Mouse (Mus musculus): ENCODE measurements at regions not wholly inside any gene's neighbourhood (a gene's known extent, or its start where the extent isn't known, plus 50 kb on each side); places are given as distances from the start of the nearest gene placed in this dataset.

DNA sequence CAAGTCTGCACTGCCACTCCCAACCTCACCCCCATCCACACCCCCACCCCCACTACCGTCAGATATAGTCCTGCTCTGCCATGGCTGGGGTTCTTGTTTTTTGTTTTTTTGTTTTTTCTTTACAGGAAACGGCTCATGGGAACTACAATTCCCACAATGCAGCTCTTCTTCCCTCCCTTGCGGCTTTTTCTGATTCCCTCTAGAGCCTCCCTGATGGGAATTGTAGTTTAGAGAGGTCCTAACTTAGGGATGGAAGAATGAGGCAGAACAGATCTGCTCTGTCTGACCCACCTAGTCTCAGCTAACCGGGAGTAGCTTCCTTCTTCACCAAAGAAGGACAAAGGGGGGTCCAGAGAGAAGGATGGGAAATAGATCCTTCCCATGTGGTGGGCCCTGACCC, 98.7 kb upstream of the Mvb12b start:
- DNase-seq (ENCODE audit: extremely low spot score in 1 of 2, low spot score in 1 of 2): no peak

DNA sequence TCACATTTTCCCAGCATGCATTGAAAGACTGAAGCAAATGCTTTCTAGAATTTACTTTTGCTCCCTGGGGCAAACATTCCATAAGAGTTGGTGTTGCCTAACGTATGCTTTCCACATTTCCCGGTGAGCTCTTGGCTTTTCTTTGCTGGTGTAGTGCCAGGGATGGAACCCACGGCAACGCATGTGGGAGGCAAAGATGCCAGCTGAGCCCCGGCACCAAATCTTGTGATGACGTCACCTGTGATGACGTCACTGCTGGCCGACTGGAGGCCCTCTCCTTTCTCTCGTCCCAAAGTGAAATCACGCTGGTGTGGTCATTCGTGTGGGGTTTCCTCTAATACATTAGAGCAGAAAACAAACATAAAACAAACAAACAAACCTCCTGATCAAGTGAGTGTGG, 97.6 kb upstream of the Mvb12b start:
- DNase-seq (ENCODE audit: extremely low spot score in 1 of 2, low spot score in 1 of 2): no peak

DNA sequence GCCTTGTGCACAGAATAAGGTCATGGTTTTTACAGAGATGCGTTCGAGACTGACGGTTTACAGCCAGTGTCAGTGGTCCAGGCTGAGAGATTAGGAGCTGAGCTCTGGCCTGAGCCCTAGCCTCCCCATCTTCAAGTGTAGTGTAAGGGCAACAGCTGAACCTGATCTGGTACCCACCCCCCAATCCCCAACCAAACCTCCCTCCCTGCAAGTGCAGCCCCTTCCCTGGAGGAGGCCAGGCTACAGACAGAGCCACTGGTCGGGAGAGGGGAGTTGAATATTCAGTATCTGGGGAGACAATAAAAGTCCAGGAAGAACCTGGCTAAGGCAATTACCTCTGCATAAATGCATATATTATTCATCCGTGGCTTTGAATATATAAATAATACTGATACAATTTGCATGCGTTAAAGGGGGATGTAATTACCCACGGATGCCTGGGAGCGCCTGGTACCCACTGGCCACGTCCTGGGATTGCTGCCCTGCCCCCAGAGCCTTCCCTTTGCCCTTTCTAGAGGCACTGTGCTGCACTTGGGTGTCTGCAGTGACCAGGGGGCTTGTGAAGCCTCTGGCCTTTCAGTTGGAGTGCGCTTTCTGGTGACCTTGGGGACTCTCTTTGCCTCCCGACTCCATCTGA, 95.5 kb upstream of the Mvb12b start:
- no peak for DNase-seq (ENCODE audit: extremely low spot score in 1 of 2, low spot score in 1 of 2)

DNA sequence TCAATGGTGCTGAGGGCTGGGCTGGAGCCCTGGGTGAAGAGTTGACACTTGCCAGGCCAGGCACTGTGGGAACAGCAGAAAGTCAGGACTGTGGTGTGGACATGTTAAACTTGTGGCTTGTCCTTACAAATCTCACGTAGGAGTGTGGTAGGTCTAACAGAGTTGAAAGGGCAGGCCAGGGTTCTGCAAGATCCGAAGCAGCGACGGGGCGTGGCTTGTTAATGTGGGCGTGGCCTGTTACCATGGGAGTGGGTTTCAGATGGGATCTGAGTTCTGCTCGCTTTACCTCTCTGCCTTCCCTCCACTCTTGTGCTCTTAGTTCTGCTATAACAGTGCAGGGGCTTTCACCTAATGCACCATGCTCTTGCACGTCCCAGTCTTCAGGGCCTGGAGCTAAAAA, 94.2 kb upstream of the Mvb12b start:
- no peak for DNase-seq (ENCODE audit: extremely low spot score in 1 of 2, low spot score in 1 of 2)

DNA sequence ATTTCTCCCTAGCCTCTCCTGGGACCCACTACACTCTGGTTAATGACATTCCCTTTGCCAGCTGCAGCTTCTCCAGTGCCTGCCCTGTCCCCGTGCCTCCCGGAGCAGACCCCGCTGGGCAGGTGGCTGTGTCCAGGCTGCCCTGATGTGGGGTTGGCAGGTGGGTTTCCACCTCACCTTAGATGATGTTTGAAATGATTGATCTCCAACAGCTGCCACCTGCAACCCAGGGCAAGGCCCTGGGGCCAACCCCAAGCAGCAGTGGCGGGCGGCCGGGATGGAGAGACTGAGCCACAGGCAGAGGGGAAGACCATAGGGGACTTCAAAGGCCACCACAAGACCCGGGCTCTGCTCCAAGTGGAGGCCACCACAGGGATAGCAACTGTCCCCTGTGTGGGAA, 93.6 kb upstream of the Mvb12b start:
- no peak for DNase-seq (ENCODE audit: extremely low spot score in 1 of 2, low spot score in 1 of 2)

DNA sequence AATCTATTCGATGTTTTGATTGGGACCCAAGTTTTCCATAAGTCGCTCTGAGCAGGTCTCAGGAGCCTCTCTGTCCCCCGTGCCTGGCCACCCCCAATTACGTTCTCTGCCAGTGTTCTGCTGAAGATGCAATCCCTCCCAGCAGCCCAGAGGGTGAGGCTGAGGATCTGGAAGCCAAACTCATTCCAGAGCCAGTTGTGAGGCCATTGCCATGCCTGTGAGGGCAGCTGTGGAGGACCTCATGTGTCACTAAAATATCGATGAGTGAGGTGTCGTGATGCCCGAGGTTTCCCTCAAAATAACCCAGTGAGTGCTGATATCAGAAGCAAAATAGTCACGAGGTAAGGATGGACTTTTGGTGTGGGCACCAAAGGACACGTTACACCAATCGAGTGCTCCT, 93.1 kb upstream of the Mvb12b start:
- DNase-seq (ENCODE audit: extremely low spot score in 1 of 2, low spot score in 1 of 2): no peak

DNA sequence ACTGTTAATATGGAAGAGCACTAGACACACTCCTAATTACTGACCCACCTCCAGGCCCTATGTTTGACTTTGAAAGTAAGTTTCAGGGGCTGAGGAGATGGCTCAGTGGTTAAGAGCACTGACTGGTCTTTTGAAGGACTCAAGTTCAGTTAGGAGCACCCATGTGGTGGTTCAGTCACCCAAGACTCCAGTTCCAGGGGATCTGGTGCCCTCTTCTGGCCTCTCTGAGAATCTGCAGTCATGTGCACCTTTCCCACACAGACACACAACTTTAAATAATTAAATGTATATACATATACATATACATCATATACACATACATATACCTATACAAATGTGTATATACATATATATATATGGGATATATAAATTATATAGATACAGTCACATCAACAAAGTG, 91.5 kb upstream of the Mvb12b start:
- DNase-seq (ENCODE audit: extremely low spot score in 1 of 2, low spot score in 1 of 2): no peak

DNA sequence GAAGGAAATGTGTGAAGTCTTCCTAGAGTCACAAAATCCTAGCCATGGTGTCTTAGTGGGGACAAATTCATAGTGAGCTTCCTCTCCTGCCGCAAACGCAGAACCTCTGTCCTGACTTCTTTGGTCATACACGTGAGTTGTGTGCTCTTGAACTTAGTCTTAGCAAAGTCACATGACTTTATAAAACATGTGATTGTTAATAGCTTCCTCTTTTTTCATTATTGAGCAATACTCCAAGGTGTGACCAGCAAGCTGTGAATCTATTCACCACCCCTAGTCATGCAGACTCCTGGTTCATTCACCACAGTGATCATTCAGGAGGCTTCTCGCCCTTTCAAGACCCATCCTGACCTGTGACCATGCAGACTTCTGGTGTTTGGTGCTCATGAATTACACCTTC, 90.8 kb upstream of the Mvb12b start:
- no peak for DNase-seq (ENCODE audit: extremely low spot score in 1 of 2, low spot score in 1 of 2)

DNA sequence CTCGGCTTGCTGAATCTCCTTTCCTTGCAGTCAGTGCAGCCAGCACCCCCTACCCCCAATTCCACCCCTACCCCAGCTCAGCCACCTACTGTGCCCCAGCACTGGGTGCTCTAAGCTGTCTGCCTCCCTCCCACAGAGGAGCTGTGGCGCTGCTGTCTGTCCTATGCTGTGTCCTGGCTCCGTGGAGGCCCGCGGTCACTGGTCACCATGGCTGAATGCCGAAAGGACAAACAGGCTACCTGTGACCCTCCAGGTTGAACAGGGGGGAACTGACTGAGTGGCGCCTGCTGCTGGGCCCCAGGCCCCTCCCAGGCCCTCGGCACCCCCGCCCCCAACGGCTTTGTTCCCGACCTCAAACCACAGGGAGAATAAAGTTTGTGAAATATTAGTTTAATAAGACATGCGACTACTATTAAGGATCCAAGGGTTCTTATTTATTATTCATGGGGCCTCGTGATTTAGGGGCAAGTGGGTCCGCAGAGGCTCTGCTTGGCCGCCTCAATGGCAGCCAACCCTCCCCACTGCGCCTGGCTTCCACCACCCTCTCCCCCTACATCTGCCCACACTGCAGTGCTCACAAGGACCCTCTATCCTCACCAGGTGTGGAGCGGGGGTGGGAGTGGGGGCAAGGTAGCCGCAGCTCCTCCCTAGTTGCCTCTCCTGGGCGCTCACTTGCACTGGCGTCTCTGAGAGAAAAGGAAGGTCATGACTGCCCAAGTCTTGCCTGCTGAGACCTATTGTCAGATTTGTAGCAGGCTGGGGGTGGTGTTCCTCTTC, 90.0 kb upstream of the Mvb12b start:
- DNase-seq (ENCODE audit: extremely low spot score in 1 of 2, low spot score in 1 of 2): no peak

DNA sequence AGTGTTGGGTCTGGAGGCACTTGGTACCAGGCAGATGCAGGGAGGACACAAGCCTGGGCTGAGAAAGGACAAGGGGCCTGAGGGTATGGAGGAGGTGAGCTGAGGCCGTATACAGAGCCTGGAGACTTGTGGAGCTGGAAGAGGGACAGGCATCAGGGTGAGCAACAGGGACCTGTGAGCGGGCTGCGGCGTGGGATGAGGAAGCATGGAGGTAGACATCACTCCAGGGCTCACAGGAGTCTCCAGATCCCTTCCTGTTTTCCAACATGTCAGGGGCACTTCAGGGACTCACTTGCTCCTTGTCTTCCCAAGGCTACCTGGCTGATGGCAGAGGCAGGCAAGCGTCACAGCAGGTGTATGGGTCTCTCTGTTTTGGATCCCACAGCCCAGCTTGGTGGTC, 89.4 kb upstream of the Mvb12b start:
- no peak for DNase-seq (ENCODE audit: extremely low spot score in 1 of 2, low spot score in 1 of 2)

DNA sequence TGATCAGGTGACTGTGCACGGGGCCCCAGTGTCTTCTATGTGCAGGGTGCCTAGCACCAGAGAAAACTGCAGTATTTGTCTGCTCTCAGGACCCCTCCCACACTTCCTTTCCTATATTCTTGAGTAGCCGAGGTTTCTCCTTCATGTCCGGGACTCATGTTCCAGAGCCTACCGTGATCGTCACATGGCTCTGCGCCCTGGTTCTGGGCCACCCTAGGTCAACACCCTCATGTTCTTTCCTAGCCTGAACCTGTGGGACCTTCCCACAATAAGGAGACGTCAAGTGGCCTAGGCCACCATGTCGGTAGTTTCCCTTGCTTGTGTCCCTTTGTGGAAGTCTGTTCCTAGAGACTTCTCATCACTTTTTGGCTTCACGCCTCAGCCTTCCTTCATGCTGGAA, 88.4 kb upstream of the Mvb12b start:
- no peak for DNase-seq (ENCODE audit: extremely low spot score in 1 of 2, low spot score in 1 of 2)

DNA sequence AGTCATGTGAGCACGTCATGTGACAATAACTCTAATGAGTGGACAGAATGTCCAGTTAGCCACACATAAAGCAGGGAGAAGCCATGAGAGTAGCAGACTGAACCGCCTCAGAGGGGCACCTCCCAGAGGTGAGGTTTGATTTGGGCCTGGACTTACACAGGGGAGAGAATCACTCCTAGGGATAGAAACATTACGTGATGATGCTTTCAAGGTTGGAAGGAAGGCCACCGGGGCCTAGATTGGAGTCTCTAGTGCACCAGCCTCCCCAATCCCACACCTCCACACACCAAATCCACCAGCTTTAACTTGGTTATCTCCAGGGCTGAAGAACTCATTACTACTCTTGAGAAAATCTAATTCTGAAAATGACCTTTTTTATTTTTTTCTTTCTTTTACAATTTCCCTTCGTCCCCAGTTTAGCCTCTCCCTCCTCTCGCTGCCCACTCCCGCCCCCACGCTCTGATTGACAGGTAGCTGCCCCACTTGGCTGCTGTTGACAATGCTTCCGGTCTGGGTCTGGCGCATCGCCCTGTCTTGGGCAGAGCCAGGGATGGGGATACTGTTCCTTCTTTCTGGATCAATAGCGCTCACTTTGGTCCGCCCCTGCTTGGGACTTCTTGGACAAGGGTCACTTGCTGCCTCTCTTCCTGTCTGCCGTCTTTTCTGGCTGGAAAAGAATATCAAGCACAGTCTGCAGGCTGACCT, 87.8 kb upstream of the Mvb12b start:
- peak in 1 of 2 experiments; percentile 35 for DNase-seq (ENCODE audit: extremely low spot score in 1 of 2, low spot score in 1 of 2)

DNA sequence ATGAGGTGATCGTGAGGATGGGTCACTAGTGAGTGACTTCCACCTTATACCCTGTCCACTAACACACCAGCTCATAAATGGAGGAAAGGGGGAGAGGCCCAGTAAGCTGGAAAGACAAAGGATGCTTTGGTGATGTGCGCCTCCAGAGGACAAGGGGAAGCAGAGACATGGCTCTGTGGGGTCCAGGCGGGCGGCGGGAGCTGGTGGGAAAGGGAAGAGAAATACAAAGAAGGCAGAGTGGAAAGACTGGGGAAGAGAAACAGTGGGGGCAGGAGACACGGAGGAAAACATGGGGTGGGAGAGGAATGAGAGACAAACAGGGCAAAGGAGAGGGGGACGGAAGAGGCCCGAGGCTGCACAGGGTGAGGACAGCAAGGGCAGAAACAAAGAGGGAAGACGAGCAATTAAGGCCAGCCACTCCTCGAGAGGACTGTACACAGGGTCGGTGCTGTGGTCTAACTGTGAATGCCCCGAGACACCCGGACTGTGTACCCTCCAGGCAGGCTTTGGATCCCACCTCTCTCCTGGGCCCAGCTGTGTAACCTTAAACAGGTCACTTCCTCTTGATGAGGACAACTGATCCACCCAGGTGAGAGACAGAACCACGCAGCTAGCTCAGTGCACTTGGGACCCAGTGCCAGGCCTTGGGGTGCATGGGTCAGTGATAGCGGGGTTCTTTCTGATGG, 87.1 kb upstream of the Mvb12b start:
- no peak for DNase-seq (ENCODE audit: extremely low spot score in 1 of 2, low spot score in 1 of 2)

DNA sequence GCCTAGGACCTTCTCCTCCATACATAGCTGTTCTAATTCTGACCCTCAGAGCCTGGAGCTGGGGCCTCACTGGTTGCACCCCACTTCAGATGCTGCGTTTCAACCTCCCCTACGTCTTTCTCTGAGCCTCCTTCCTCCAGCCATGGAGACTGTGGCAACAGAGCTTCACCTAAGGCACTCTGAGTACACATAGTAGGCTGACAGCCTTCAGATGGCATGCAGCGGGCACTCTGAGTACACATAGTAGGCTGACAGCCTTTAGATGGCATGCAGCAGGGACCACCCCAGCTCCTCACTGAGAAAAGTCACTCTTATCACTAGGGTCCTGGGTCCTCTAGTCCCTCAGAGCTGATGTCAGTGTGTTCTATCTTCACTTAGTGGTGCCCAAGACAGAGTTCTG, 86.3 kb upstream of the Mvb12b start:
- DNase-seq (ENCODE audit: extremely low spot score in 1 of 2, low spot score in 1 of 2): no peak

DNA sequence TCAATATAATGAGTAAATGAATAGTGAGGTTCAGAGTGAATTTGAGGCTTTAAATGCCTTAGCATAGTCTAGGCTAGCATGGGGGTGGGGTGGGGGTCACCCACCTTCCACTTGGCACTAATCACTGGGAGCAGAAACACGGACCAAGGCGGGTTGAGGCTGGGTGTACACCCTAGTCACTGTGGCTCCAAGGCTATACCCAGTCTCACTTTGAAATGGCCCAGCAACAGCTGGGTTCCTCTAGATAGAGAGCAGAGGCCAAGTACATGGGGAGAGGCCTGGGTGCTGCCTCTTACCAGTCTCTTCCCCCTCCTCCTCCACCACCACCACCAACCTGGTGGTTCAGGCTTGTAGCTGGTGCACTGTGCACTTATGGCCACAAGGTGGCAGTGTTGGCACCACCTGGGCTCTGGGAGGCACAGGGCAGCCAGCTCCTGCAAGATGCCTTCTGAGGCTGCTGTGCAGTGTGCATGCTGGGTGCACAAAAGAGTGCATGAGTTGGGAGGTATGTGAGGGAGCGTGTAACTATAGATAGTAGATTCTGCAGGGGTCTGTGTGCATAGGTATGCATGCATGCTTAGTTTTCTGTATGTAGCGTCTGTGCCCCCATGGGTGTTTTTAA, 85.6 kb upstream of the Mvb12b start:
- peak; percentile 74 to 82 for DNase-seq (ENCODE audit: extremely low spot score in 1 of 2, low spot score in 1 of 2)

DNA sequence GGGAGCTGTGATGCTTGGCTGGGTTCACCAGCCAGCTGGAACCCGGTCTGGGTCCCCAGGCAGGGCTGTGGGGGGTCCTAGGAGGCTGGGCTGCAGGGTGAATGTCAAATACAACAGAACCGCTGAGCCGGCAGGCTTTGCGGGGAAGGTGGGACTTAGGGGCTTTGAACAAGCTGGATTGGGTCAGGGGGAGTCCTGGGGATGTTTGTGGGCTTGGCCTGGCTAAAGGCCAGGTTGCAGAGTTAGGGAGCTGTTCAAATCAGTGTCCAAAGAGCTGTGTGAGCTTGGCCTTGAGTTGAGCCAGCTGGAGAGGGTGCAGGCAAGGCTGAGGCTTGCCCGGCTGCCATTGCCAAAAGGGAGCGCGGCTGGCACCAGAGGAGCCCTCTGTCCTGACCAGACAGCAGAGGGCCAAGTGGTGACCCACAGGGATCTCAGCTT, 79.3 kb upstream of the Mvb12b start:
- peak in 1 of 2 experiments; percentile 19 for DNase-seq (ENCODE audit: extremely low spot score in 1 of 2, low spot score in 1 of 2)

DNA sequence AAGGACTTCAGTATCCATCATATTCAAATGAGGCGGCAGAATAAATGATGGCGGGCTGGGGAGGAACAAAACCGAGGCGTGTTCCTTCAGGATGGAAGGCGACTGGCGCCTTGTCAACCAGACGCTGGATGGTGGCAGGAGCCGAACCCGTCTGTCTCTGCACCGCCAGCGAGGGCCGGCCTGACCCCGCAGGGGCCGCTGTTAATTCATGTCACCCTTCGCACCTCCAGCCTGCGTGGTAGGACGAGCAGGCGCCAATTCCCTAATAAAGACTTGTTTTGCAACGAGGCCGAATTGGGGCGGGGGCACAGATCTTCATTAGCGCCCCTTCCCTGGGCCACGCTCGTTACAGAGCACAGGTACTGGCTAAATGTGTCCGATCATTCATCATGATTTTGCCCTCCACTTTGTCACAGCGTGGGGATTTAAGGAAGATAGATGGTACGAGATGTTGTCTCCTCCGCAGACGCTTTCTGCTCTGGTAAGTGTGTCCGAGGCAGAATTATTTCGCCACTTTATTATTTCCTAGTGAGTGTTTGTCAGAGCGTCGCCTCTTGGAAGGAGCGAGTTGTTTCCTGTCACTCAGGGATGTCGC, 78.7 kb upstream of the Mvb12b start:
- no peak for DNase-seq (ENCODE audit: extremely low spot score in 1 of 2, low spot score in 1 of 2)

DNA sequence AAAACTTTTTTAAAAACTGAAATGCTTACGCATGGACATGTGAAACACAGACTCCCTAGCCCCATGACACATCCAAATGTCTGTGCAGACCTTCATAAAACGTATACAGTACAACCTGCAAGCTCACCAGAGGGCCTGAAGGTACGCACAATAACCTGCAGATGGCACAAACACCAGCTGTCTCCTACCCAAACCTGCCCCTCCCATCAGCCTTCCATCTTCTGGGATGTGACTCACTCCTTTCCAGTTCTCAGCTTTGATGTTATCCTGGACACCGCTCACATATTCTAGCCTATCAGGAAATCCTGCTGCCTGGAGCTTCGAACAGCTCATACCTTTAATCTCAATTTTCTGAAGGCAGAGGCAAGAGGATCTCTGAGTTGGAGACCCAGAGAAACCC, 76.3 kb upstream of the Mvb12b start:
- DNase-seq (ENCODE audit: extremely low spot score in 1 of 2, low spot score in 1 of 2): no peak

DNA sequence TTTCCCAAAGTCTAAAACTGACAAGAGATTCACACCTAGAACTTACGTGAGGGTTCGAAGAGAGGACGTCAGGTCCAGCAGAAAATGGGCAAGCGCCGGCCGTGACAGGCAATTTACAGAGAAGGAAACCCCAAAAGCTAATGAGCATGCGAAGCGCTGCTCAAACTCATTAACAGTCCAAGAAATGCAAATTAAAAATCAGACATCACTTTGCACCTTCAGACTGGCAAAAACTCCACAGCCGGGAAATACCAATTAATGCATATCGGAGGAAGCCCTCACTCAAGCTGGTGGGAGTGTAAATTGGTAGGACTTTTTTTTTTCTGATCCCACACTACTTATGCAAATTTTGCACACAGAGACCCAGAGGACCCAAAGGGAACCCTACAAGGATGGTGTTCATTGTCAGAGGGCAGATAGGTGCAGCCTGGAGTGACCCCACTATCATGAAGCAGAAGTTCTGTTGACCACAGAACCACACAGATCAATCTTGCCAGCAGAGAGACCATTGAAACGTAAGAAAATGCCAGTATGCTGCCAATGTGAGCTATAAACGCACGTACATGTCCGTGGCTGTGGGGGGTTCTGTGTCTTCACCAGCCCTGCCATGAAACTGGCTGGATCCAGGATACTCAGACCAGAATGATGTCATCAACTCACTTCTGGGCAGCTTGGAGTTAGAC, 74.8 kb upstream of the Mvb12b start:
- no peak for DNase-seq (ENCODE audit: extremely low spot score in 1 of 2, low spot score in 1 of 2)

DNA sequence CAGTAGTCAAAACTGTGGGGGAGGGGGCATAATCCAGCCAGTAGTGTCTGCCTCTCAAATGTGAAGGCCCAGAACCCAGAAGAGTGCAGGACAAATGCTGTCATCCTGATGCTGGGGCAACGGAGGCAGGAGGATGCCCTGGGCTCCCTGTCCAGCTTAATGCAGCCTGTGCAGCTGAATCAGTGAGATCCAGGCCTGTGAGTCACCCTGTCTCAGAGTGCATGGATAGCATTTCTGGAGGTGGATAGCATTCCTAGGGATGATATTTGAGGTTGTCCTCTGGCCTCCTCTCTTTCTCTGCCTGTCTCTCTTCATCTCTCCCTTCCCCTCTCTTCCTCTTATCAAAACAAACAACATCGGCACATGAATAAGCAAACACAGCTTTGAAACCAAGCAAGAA, 73.8 kb upstream of the Mvb12b start:
- DNase-seq (ENCODE audit: extremely low spot score in 1 of 2, low spot score in 1 of 2): no peak
